Mouse (Mus musculus) lung, postnatal 0 days (tissue): ENCODE measurements around the gene Slc45a3. TPM values are rescaled to one million over a fixed set of nuclear protein-coding genes. Genes with fewer than 3 reads are reported as not detected.
A peak's percentile ranks its signal among the peaks of the same experiment; 100 is the strongest.

Experiments used
- ATAC-seq: fragments of 200-750 bp; cut with Nextera tagmentation; 2 replicates; pipeline ENCODE4 v1.8.0; 2017; ENCODE audit warnings: moderate library complexity
- DNase-seq: peaks from one replicate; pipeline ENCODE4 v3.0.0-alpha.2; 2016; ENCODE audit warnings: low spot score
- H3K27ac ChIP-seq: fragments of 300-500 bp; sonication (generic); 2 replicates; pipeline ENCODE4 v1.5.1; 2014; ENCODE audit warnings: antibody characterized with exemption, mild to moderate bottlenecking, low read length, mixed read lengths
- H3K27me3 ChIP-seq: fragments of 300-500 bp; sonication (generic); replicated peaks from 2 replicates; pipeline ENCODE4 v1.6.1; 2014; ENCODE audit warnings: low read length, mixed read lengths; ENCODE audit not compliant: insufficient read depth
- H3K36me3 ChIP-seq: fragments of 300-500 bp; sonication (generic); 2 replicates; pipeline ENCODE4 v1.6.1; 2014; ENCODE audit warnings: low read length, mixed read lengths; ENCODE audit not compliant: insufficient read depth
- H3K4me1 ChIP-seq: fragments of 300-500 bp; sonication (generic); 2 replicates; pipeline ENCODE4 v1.6.1; 2014; ENCODE audit warnings: antibody characterized with exemption, low read depth, low read length, mixed read lengths; ENCODE audit not compliant: insufficient read depth
- H3K4me2 ChIP-seq: fragments of 300-500 bp; sonication (generic); replicated peaks from 2 replicates; pipeline ENCODE4 v1.6.1; 2014; ENCODE audit warnings: low read depth, mild to moderate bottlenecking, low read length, moderate library complexity, mixed read lengths
- H3K4me3 ChIP-seq: fragments of 300-500 bp; sonication (generic); 2 replicates; pipeline ENCODE4 v1.5.1; 2014; ENCODE audit warnings: low read depth, low read length
- H3K9ac ChIP-seq: fragments of 300-500 bp; sonication (generic); replicated peaks from 2 replicates; pipeline ENCODE4 v1.6.1; 2014; ENCODE audit warnings: low read depth, mild to moderate bottlenecking
- H3K9me3 ChIP-seq: fragments of 300-500 bp; sonication (generic); 2 replicates; pipeline ENCODE4 v1.6.1; 2016; ENCODE audit warnings: low read length, mixed read lengths
- CTCF ChIP-seq: IDR thresholded peaks from 2 replicates; pipeline ENCODE4 v1.5.1; 2016; ENCODE audit warnings: antibody characterized with exemption, mild to moderate bottlenecking
- EP300 ChIP-seq: IDR thresholded peaks from 2 replicates; pipeline ENCODE4 v1.6.1; 2016; ENCODE audit warnings: antibody characterized with exemption, mild to moderate bottlenecking, control low read depth
- WGBS: fragments of 180-500 bp; shearing (Covaris S2); extraction: QIAGEN DNeasy Blood & Tissue Kit; methylation state at CpG from one replicate; pipeline ENCODE4 v1.1.7; 2014; 5-methylcytosine and 5-hydroxymethylcytosine counted together
- polyA plus RNA-seq: library from polyadenylated mRNA; unstranded; fragments of >200 nt; fragmentation: Nextera tagmentation; extraction: Ambion mirVana; gene quantifications from 2 replicates; pipeline ENCODE4 v1.2.1, GENCODE M21; 2015

Slc45a3 gene
- polyA plus RNA-seq, 1 experiment from 2014 or later: 5.7 TPM

DNA sequence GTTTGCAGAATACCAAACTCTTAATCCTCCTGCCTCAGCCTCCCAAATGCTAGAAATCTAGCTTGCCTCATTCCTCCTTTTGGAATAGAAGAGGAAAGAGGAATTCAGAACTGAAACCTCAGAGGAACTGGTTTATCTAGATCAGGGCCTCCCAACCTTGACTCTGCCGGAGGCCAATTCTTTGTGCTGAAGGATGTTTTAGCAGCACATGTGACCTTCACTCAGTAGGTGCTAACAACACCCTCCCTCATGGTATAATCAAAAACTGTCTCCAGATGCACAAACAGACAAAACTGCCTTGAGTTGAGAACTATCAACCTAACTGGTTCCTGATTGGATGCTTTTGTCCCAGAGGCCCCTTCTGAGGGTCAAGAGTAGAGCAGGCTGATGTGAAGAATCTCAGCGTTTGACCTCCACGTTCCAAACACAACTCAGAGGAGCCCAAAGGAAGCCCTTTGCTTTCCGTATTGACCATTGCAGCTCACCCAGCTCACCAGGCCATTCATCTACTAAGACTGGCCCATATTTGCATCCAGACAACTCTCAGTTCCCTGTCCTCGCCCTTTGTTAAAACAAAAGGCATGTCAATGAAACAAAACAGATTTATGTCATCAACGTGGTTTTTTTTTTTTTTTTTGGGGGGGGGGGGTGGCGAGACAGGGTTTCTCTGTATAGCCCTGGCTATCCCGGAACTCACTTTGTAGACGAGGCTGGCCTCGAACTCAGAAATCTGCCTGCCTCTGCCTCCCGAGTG is 16.1 kb upstream of the Slc45a3 start:
- H3K9me3 ChIP-seq: no peaks in the 10 kb centered on the region
- H3K4me1 ChIP-seq: no peaks in the 10 kb centered on the region
- WGBS: 74% methylated on average over 11 of the region's 11 CpGs
- no peaks in the 10 kb centered on the region for H3K27me3 ChIP-seq
- TF ChIP-seq EP300 (no peak), CTCF (no peak)
- no peak overlapping the region for H3K27ac ChIP-seq
- H3K4me3 ChIP-seq: no peak overlapping the region
- H3K9ac ChIP-seq: no peak overlapping the region
- no peak for ATAC-seq
- no peaks in the 10 kb centered on the region for H3K36me3 ChIP-seq
- DNase-seq: no peak
- no peak overlapping the region for H3K4me2 ChIP-seq

DNA sequence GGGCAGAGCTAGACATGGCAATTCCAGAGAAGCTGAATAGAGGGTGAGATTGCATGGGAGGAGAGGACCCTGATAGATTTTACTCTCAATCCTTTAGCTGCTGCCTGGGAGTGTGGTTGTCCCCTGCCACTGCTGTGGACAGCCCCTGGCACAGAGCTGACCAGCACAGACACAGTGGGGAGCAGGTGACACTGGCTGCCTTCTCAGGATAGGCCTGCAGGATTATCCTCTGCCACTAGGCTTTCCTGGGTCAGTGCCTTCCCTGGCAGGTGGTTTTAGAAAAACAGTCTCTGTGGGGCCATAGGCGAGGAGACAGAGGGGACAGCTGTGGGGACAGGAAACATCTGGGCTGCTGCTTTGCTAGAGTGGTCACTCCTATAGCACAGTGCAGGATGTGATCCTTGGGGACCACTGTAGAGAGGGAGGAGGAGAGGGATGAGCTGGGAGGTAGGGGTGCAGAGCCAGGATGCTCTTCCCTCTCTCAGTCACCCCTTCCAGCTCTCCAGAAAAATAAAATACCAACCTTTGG is 14.7 kb upstream of the Slc45a3 start:
- Histone ChIP-seq H3K4me1 (no peaks in the 10 kb centered on the region), H3K9ac (no peak overlapping the region), H3K4me3 (no peak overlapping the region), H3K9me3 (no peaks in the 10 kb centered on the region), H3K27me3 (no peaks in the 10 kb centered on the region), H3K27ac (no peak overlapping the region), H3K4me2 (no peak overlapping the region), H3K36me3 (no peaks in the 10 kb centered on the region)
- no peak for DNase-seq
- ATAC-seq: peak; percentile 46; the same call in 1 of the 2 replicates
- TF ChIP-seq CTCF: no peak
- no peak for TF ChIP-seq EP300
- WGBS: 21% methylated on average over 1 of the region's 1 CpGs

DNA sequence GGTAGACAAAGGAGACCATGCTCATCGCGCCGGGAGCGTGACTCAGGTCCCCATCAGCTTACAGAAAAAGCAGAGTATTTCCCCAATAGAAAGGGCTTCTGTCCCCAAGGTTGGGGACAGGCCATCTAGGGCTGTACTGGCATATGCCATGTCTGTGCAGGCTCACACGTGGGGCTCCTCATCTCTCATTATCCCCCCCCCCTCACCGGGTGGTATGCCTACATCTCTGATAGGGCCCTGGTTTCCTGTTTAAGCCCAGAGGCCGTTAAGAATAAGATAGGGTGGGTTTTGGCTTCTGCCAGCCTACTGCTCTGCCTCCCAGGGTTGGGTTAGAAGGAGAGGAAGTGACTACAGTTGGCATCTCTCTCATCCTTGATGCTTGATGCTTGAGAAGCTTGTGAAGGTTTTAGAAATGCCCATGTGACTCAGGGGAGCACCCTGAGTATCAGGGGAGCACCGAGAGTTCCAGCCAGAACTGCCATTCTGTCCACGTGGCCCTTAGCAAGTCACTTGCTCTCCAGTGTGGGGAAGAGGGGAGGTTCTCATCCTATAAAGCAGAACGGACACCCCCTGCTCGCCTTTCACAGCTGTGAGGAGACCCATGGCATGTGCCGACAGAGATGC is 8.4 kb upstream of the Slc45a3 start:
- no peaks in the 10 kb centered on the region for H3K9me3 ChIP-seq
- no peaks in the 10 kb centered on the region for H3K4me1 ChIP-seq
- no peaks in the 10 kb centered on the region for H3K27me3 ChIP-seq
- DNase-seq (no peak), ATAC-seq (no peak)
- no peak overlapping the region for H3K4me3 ChIP-seq
- H3K4me2 ChIP-seq: no peak overlapping the region
- no peaks in the 10 kb centered on the region for H3K36me3 ChIP-seq
- TF ChIP-seq CTCF: no peak
- no peak for TF ChIP-seq EP300
- H3K9ac ChIP-seq: no peak overlapping the region
- H3K27ac ChIP-seq: no peak overlapping the region
- WGBS: 76% methylated on average over 12 of the region's 12 CpGs

DNA sequence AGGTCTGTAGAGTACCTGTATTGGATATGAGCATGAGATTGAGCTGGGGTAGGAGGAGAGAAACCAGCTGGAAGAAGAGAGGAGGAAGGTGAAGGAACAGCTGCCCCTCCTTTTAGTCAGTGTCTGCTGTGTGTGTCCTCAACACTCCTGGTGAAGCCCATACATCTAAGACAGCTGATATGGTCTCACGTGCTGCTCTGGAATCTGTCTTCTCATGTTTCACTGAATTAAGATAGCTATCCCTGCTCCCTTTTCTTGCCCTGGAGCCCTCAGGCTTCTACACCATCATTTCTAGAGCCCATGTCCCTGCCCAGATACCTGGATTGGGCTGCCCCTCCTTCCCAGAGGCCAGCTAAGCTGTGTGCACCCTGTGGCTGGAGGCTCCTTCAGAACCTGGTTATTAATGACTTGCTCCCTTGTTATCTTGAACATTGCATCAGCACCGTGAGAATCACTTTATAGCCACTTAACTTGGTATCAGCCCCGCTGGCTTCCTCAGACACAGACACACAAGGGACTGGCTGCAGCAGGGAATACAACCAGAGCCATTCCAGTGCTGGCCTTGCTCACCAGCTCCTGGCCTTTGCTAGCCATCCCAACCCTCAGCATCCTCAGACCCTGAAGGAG is 7.5 kb upstream of the Slc45a3 start:
- TF ChIP-seq EP300 (no peak), CTCF (no peak)
- no peak for DNase-seq
- H3K4me3 ChIP-seq: no peak overlapping the region
- H3K9me3 ChIP-seq: no peaks in the 10 kb centered on the region
- H3K4me2 ChIP-seq: no peak overlapping the region
- no peaks in the 10 kb centered on the region for H3K36me3 ChIP-seq
- WGBS: 17% methylated on average over 3 of the region's 3 CpGs
- no peak overlapping the region for H3K9ac ChIP-seq
- ATAC-seq: no peak
- H3K4me1 ChIP-seq: no peaks in the 10 kb centered on the region
- H3K27me3 ChIP-seq: peaks cover 1% of the 10 kb centered on the region; the same call in 1 of the 2 replicates
- H3K27ac ChIP-seq: no peak overlapping the region

DNA sequence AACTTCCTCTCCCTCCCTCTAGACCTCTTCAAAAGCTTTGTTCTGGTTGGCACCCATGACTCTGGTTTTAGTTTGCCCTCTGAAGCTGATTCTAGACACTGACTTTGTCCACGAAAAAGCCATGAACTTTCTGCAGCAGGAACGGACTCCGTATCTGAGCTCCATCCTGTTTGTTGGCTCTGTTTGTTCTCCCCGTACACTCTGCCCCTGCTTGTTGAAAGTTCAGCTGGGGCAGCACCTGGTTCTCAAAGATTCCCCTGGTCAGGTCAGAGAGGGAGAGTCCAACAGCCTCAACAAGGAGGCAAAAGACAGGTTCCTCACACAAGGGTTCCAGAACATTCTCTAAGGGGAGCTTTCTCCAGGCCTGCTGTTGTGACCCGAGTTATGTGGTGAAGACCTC is 5.4 kb upstream of the Slc45a3 start:
- no peak for ATAC-seq
- Histone ChIP-seq H3K9me3 (no peaks in the 10 kb centered on the region), H3K27ac (no peak overlapping the region), H3K4me3 (no peak overlapping the region), H3K9ac (no peak overlapping the region), H3K4me2 (no peak overlapping the region), H3K4me1 (no peaks in the 10 kb centered on the region), H3K27me3 (peaks cover 7% of the 10 kb centered on the region; the same call in 1 of the 2 replicates), H3K36me3 (no peaks in the 10 kb centered on the region)
- DNase-seq: no peak
- 44% methylated on average over 5 of the region's 5 CpGs for WGBS
- TF ChIP-seq EP300 (no peak), CTCF (no peak)

DNA sequence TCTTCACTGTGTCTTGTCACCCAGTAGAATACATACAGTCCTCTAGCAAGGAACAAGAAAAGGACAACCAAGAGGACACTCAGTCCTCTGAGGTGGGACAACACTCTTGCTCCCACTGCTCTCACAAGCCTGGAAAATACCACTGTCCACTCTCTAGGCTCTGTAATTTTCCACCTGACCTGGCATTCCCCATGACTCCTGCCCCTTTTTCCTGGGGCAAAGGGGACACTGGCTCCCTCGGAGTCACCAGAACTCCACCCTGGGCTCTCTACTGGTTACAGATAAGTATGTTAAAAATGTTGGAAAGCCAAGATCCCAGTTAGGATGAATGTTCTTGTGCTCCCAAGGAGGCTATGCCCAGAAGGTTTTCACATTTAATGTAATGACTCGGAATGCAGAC is 1.8 kb upstream of the Slc45a3 start:
- no peaks in the 10 kb centered on the region for H3K9me3 ChIP-seq
- 46% methylated on average over 2 of the region's 2 CpGs for WGBS
- H3K4me2 ChIP-seq: no peak overlapping the region
- H3K36me3 ChIP-seq: no peaks in the 10 kb centered on the region
- H3K4me1 ChIP-seq: 0 out of 2 replicates have a peak, but pooled peaks cover 4% of the 10 kb centered on the region
- H3K4me3 ChIP-seq: no peak overlapping the region
- ATAC-seq (no peak), DNase-seq (no peak)
- no peak overlapping the region for H3K9ac ChIP-seq
- TF ChIP-seq EP300 (no peak), CTCF (no peak)
- H3K27me3 ChIP-seq: peaks cover 22% of the 10 kb centered on the region; the same call in 1 of the 2 replicates
- H3K27ac ChIP-seq: no peak overlapping the region
